Mouse (Mus musculus) liver, embryonic 11.5 days (tissue): ENCODE results near the gene Fbxo34. TPM values are rescaled to one million over a fixed set of nuclear protein-coding genes. Genes with fewer than 3 reads are reported as not detected.
A peak's percentile ranks its signal among the peaks of the same experiment; 100 is the strongest.

Experiments used
- ATAC-seq: fragments of 200-750 bp; cut with Nextera tagmentation; replicated peaks from 2 replicates; pipeline ENCODE4 v1.8.0; 2017; ENCODE audit warnings: moderate number of reproducible peaks, mild to moderate bottlenecking, moderate TSS enrichment, moderate library complexity; ENCODE audit not compliant: low FRiP score
- DNase-seq: peaks from one replicate; pipeline ENCODE4 v3.0.0-alpha.2; 2017; ENCODE audit warnings: low spot score
- H3K27ac ChIP-seq: fragments of 300-500 bp; sonication (generic); 2 replicates; pipeline ENCODE4 v1.5.1; 2014; ENCODE audit warnings: mild to moderate bottlenecking, low read depth, low read length, control low read depth
- H3K27me3 ChIP-seq: fragments of 300-500 bp; sonication (generic); replicated peaks from 2 replicates; pipeline ENCODE4 v1.6.1; 2014; ENCODE audit warnings: low read length, mixed read lengths; ENCODE audit not compliant: control insufficient read depth, insufficient read depth
- H3K36me3 ChIP-seq: fragments of 300-500 bp; sonication (generic); 2 replicates; pipeline ENCODE4 v1.6.1; 2014; ENCODE audit warnings: mild to moderate bottlenecking, low read length, moderate library complexity, mixed read lengths; ENCODE audit not compliant: control insufficient read depth, insufficient read depth
- H3K4me1 ChIP-seq: fragments of 300-500 bp; sonication (generic); replicated peaks from 2 replicates; pipeline ENCODE4 v1.6.1; 2014; ENCODE audit warnings: low read length, mixed read lengths; ENCODE audit not compliant: control insufficient read depth, insufficient read depth
- H3K4me2 ChIP-seq: fragments of 300-500 bp; sonication (generic); 2 replicates; pipeline ENCODE4 v1.6.1; 2014; ENCODE audit warnings: mild to moderate bottlenecking, control low read depth, moderate library complexity
- H3K4me3 ChIP-seq: fragments of 300-500 bp; sonication (generic); 2 replicates; pipeline ENCODE4 v1.5.1; 2014; ENCODE audit warnings: low read depth, low read length, control low read depth
- H3K9ac ChIP-seq: fragments of 300-500 bp; sonication (generic); 2 replicates; pipeline ENCODE4 v1.6.1; 2014; ENCODE audit warnings: low read depth, low read length, control low read depth
- H3K9me3 ChIP-seq: fragments of 300-500 bp; sonication (generic); 2 replicates; pipeline ENCODE4 v1.6.1; 2016; ENCODE audit warnings: low read length, inconsistent platforms, mixed read lengths; ENCODE audit not compliant: control insufficient read depth
- WGBS: fragments of 180-500 bp; shearing (Covaris S2); extraction: QIAGEN DNeasy Blood & Tissue Kit; methylation state at CpG from one replicate; pipeline ENCODE4 v1.1.7; 2014; 5-methylcytosine and 5-hydroxymethylcytosine counted together
- polyA plus RNA-seq: library from polyadenylated mRNA; unstranded; fragments of >200 nt; fragmentation: Nextera tagmentation; extraction: Ambion mirVana; gene quantifications from 2 replicates; pipeline ENCODE4 v1.2.1, GENCODE M21; 2014

Fbxo34 gene
- polyA plus RNA-seq, 1 experiment from 2014 or later = 27.8 TPM

GRCm38 (mm10) chr14:47497166-47497565, 46.9 kb downstream of the Fbxo34 start:
- Histone ChIP-seq H3K9ac (no peak overlapping the region), H3K27me3 (no peaks in the 10 kb centered on the region), H3K27ac (no peak overlapping the region), H3K4me2 (no peak overlapping the region), H3K4me3 (no peak overlapping the region), H3K36me3 (no peaks in the 10 kb centered on the region), H3K9me3 (no peaks in the 10 kb centered on the region), H3K4me1 (no peaks in the 10 kb centered on the region)
- DNase-seq = no peak
- 75% methylated on average over 3 of the region's 3 CpGs for WGBS
- ATAC-seq = no peak

- Histone ChIP-seq H3K9ac (no peak overlapping the region), H3K4me3 (no peak overlapping the region), H3K27me3 (no peaks in the 10 kb centered on the region), H3K36me3 (no peaks in the 10 kb centered on the region), H3K9me3 (no peaks in the 10 kb centered on the region), H3K4me1 (no peaks in the 10 kb centered on the region), H3K27ac (no peak overlapping the region), H3K4me2 (no peak overlapping the region)
- DNase-seq = no peak
- 58% methylated on average over 5 of the region's 5 CpGs for WGBS
- no peak for ATAC-seq
Observed at GRCm38 (mm10) chr14:47498632-47499031, 48.4 kb downstream of the Fbxo34 start.

DNA sequence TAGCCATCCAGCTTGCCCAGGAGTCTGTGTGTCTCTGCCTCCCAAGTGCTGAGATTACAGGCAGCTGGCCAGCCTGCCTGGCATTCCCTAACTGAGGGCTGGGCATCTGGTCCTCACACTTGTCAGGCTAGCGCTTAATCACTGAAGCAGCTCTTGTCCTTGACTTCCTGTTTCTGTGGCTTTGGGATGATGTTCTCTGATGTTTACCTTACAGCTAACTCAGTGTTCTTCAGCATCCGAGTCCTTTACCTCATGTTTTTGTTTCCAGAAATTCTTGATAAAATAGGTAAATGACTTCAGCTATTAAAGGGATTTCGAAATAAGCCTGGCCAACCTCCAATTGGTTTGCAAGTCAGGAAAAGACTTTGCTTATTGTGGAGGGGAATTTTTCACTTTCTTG, 53.8 kb downstream of the Fbxo34 start:
- ATAC-seq = no peak
- Histone ChIP-seq H3K4me3 (no peak overlapping the region), H3K27ac (no peak overlapping the region), H3K4me1 (no peaks in the 10 kb centered on the region), H3K9ac (no peak overlapping the region), H3K9me3 (no peaks in the 10 kb centered on the region), H3K4me2 (no peak overlapping the region), H3K27me3 (no peaks in the 10 kb centered on the region), H3K36me3 (0 out of 2 replicates have a peak, but pooled peaks cover 2% of the 10 kb centered on the region)
- 93% methylated on average over 3 of the region's 3 CpGs for WGBS
- DNase-seq = no peak

DNA sequence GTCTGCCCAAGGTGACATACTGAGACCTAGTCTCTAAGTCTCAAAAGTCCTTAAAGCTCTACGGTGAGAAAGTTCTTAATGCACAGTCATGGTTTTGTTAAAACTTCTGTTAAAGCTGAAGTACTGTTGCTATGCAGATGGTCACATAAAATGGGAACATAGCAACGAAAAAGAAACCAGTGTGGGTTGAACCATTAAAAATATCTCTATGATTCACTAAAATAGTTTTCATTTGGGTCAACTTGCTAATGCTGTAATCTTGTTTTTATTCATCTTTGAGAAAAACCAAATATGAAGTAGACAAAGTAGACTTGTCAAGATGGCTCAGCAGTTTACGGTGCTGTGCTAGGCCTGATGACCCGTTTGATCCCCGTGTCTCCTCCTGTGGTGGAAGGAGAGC, 56.5 kb downstream of the Fbxo34 start:
- Histone ChIP-seq H3K27me3 (no peaks in the 10 kb centered on the region), H3K4me3 (no peak overlapping the region), H3K9me3 (no peaks in the 10 kb centered on the region), H3K4me2 (no peak overlapping the region), H3K9ac (no peak overlapping the region), H3K27ac (no peak overlapping the region), H3K4me1 (0 out of 2 replicates have a peak, but pooled peaks cover 2% of the 10 kb centered on the region), H3K36me3 (0 out of 2 replicates have a peak, but pooled peaks cover 2% of the 10 kb centered on the region)
- no peak for ATAC-seq
- no peak for DNase-seq
- WGBS = 94% methylated on average over 5 of the region's 5 CpGs

DNA sequence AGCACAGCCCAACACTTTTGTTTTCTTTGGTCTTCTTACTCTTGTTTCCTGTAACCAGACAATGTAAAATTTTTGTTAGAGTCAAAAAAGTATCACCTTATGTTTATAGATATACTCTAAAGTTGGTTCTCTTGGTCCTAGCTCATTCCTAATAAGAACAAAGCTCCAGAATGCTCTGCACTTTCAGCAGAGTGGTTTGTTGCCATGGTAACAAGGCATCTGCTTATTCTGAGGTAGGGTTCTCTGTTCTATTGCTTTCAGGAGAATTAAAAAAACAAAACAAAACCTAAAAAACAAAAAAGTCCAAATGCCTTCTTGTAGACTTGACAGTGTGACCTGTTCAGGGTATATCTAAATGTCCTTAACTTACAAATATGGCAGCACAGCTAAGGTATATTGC, 57.8 kb downstream of the Fbxo34 start:
- DNase-seq (no peak), ATAC-seq (no peak)
- no peak overlapping the region for H3K9ac ChIP-seq
- H3K9me3 ChIP-seq = no peaks in the 10 kb centered on the region
- H3K4me2 ChIP-seq = no peak overlapping the region
- peaks cover 5% of the 10 kb centered on the region; the same call in 1 of the 2 replicates for H3K4me1 ChIP-seq
- no peak overlapping the region for H3K27ac ChIP-seq
- no peaks in the 10 kb centered on the region for H3K27me3 ChIP-seq
- H3K36me3 ChIP-seq = 0 out of 2 replicates have a peak, but pooled peaks cover 2% of the 10 kb centered on the region
- no peak overlapping the region for H3K4me3 ChIP-seq

- no peak overlapping the region for H3K4me2 ChIP-seq
- H3K27me3 ChIP-seq = no peaks in the 10 kb centered on the region
- ATAC-seq (no peak), DNase-seq (no peak)
- 91% methylated on average over 4 of the region's 4 CpGs for WGBS
- no peak overlapping the region for H3K9ac ChIP-seq
- peaks cover 12% of the 10 kb centered on the region for H3K4me1 ChIP-seq
- H3K36me3 ChIP-seq = 0 out of 2 replicates have a peak, but pooled peaks cover 2% of the 10 kb centered on the region
- no peak overlapping the region for H3K4me3 ChIP-seq
- H3K9me3 ChIP-seq = no peaks in the 10 kb centered on the region
- H3K27ac ChIP-seq = no peak overlapping the region
Observed at GRCm38 (mm10) chr14:47510244-47510643, 60.0 kb downstream of the Fbxo34 start.

DNA sequence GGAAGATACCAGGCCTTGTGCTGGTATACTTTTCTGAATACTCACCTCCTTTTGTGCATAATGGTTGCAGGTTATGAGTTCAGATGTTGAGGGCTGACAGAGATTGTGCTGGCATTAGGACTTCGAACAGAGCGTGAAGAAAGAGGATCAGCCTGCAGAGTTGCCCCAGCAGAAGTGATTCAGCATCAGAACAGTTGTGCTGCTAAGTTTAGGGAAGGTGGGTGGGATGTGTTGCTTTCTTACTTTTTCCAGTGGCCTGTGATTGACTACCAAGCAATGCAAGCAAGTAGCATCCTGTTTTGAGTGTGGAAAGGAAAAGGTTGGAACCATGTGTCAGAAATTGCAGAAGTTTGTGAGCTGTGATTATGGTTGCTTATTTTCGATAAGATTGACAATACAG, 63.4 kb downstream of the Fbxo34 start:
- ATAC-seq (no peak), DNase-seq (no peak)
- H3K4me3 ChIP-seq = no peak overlapping the region
- no peaks in the 10 kb centered on the region for H3K27me3 ChIP-seq
- H3K4me1 ChIP-seq = peaks cover 18% of the 10 kb centered on the region
- no peak overlapping the region for H3K27ac ChIP-seq
- WGBS = 90% methylated on average over 3 of the region's 3 CpGs
- H3K9me3 ChIP-seq = no peaks in the 10 kb centered on the region
- no peak overlapping the region for H3K9ac ChIP-seq
- H3K36me3 ChIP-seq = no peaks in the 10 kb centered on the region
- H3K4me2 ChIP-seq = no peak overlapping the region

DNA sequence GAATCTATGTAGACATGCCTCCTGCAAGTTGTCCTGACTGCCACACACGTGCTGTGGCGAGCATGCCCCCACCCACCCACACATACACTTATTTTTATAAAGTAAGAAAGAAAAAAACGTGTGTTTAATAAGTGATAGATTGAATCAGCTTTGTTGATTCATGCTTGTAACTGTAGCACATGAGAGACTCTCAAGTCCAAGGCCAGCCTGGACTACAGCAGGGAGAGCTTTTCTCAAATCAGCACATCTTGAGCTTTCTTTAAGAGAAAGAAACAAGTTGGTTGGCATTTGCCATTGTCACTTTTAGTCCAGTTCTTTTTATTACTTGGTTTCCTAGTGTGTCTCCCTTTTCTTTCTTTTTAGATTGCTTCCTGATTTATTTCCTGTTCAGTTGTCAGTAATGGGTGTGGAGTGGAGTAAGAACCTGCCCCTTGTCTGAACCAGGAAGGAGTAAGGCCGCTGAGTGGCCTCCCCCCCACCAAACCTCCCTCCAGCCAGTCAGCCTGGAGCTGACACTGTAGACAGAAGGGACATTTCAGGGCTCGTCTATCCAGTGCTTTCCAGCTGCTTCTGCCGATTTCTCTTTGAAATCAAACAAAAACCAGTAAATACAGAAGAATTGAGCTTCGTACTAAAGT, 64.7 kb downstream of the Fbxo34 start:
- DNase-seq (no peak), ATAC-seq (peak; percentile 50; the same call in 1 of the 2 replicates)
- Histone ChIP-seq H3K9me3 (no peaks in the 10 kb centered on the region), H3K4me3 (no peak overlapping the region), H3K27ac (peak overlapping the region; percentile 72), H3K9ac (no peak overlapping the region), H3K36me3 (no peaks in the 10 kb centered on the region), H3K27me3 (no peaks in the 10 kb centered on the region), H3K4me1 (peaks cover 26% of the 10 kb centered on the region), H3K4me2 (peak overlapping the region; percentile 34)
- WGBS = 46% methylated on average over 7 of the region's 7 CpGs

DNA sequence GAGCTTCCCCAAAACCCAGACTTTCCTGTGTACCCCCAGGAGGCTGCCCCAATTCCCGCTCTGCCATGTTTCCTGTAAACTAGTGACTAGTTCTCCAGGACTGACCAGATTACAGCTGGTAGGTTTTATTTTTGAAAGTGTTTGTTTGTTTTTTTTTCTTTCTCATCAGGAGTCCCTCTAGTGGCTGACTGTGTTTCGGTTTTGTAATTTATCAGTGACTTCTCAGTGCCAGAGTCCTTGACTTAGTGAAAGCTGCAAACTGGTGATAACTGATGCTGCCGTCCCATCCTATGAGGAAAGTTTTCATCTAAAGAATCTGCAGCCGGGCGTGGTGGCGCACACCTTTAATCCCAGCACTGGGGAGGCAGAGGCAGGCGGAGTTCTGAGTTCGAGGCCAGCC, 65.4 kb downstream of the Fbxo34 start:
- Histone ChIP-seq H3K27me3 (no peaks in the 10 kb centered on the region), H3K4me2 (no peak overlapping the region; the same call in 1 of the 2 replicates), H3K4me1 (peaks cover 31% of the 10 kb centered on the region), H3K4me3 (no peak overlapping the region), H3K36me3 (no peaks in the 10 kb centered on the region), H3K27ac (no peak overlapping the region; the same call in 1 of the 2 replicates), H3K9ac (no peak overlapping the region), H3K9me3 (no peaks in the 10 kb centered on the region)
- 51% methylated on average over 8 of the region's 8 CpGs for WGBS
- ATAC-seq = peak; percentile 86
- DNase-seq = peak; percentile 56
